Mouse (Mus musculus) spleen, embryonic (tissue): Measurements from ENCODE around the gene Fau.

ENCODE experiments used
- CTCF ChIA-PET: fragments of 350-600 bp; sonication (Branson Sonifier 250); formaldehyde crosslinking; loops from one replicate; lab custom pipeline; 2022; lab: Charles Lee

Fau gene

GRCm38 (mm10) chr19:6068951-6069350, 11.3 kb downstream of the Fau start:
- CTCF ChIA-PET: interaction anchor here (0.7 kb wide), 1 partner anchor 9 kb away, joined by 10 read pairs; no protein-coding TSS in a partner anchor

DNA sequence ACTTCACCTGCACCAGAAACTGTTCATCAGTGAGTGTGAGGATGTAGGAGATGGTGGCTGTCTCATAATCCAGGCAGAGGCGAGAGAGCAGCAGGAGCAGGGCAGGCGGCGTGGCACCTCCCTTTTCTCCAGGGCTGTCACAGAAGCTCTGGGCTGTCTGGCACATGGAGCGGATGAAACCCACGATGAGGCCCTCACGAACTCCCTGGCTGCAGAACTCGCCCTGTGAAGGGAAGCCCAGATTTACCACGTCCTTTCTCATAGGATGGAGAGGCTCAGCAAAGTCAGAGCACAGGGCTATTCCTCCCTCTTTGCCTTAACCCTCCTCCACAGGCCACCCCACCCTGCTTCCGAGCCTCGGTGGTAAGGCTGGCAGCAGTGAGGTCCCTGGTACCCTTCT, 12.2 kb downstream of the Fau start:
- CTCF ChIA-PET: interaction anchor here (0.6 kb wide), 1 partner anchor 485 kb away, joined by 4 read pairs; no protein-coding TSS in a partner anchor

- CTCF ChIA-PET: no interaction called here
These were observed 13.1 kb downstream of the Fau start for GRCm38 (mm10) chr19:6070571-6071250.

GRCm38 (mm10) chr19:6071261-6071660, 13.6 kb downstream of the Fau start:
- CTCF ChIA-PET: no interaction called here

DNA sequence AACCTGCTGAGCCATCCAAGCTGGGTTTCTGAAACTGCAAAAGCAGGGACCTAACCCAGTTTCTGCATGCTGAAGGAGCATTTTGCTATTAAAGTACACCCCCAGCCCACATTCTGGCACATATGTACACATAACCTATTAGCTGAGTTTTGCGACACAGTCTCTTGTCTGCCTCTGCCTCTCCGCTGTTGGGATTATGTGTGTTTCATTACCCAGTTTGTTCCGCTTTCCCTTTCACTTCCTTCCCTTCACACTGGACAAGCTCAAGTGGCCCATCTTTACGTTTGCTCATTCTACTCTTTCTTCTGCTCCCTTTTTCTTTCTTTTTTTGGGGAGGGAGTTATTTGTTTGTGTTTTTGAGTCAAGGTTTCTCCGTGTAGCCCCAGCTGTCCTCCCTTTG, 16.2 kb downstream of the Fau start:
- CTCF ChIA-PET: interaction anchor here (0.6 kb wide), 1 partner anchor 29 kb away, joined by 3 read pairs; no protein-coding TSS in a partner anchor

DNA sequence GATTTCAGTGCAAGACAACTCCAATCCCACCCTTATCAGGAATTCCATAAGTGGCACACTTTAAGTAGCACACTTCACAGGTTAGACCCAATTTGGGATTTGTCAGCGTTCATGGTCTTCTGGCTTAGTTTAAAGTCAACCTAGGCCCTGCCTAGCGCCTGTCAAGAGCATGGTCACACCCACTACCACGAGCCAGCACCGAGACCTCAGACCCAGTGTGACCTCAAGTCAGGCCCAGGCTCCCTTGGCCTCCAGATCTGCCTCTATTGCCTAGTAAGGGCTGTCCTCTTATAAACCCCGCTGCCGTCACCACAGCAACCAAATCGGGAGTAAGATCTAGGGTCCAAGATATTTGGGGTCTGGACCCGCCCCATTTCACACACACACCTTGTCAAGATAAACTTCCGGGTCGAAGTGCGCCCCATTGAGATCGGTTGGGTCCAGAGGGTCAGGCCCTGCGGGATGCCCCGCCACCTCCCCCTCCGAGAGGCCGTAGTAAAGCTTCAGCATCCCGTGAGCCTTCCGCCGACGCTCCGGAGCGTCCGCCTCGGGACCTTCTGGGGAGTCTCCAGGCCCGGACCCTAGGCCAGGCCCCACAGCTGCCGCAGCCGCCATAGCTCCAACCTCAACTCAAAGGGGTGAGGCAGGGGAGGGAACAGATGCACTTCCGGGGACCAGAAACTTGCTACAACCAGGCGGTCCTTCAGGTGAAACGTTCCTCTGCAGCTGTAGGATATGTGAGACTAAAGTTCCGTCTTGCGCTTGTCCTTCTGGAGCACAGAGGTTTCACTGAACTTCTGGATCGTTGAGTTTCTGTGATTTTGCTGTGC, 19.1 kb downstream of the Fau start, which contains the start of gene Vps51:
Gene Vps51 (minus strand): TSS at position 668 of the 830 bp plus-strand sequence.
- CTCF ChIA-PET: no interaction called here

DNA sequence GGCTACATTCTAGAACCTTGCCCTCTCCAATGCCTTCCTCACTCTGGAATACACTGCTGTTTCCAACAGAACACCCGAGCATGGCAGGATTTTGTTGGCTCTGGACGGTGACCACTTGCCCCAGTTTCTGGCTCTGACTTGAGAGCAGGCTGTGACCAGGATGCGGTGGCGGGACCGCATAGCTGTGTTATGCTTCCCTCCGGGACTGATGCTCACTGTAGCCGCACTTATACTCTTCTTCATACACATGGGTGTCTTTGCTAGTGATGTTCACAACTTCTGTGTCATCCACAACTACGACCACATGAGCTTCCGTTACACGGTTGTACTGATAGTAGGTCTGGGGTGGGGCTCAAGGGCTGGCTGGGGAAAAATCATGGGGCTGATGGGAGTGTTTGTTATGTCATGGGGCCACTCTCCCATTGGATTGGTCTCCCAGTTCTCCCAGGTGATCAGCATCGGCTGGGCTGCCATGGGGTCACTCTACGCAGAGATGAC, 22.4 kb downstream of the Fau start, which contains the start of gene Tmem262:
Gene Tmem262 (plus strand): TSS at position 51 of the 498 bp plus-strand sequence.
- CTCF ChIA-PET: no interaction called here

GRCm38 (mm10) chr19:6082156-6082555, 24.5 kb downstream of the Fau start, which contains the start of gene Gm28374:
Gm28374 (minus strand) TSS chr19:6082256.
- CTCF ChIA-PET: no interaction called here

GRCm38 (mm10) chr19:6084478-6085248, 27.0 kb downstream of the Fau start, which contains the start of the genes Zfpl1 and Cdca5:
Zfpl1 (minus strand) TSS chr19:6084956.
Cdca5 (plus strand) TSS chr19:6084983.
- CTCF ChIA-PET: interaction anchor here (1.1 kb wide), 1 partner anchor 43 kb away, joined by 3 read pairs; the partner anchor contains the start of gene Snx15

DNA sequence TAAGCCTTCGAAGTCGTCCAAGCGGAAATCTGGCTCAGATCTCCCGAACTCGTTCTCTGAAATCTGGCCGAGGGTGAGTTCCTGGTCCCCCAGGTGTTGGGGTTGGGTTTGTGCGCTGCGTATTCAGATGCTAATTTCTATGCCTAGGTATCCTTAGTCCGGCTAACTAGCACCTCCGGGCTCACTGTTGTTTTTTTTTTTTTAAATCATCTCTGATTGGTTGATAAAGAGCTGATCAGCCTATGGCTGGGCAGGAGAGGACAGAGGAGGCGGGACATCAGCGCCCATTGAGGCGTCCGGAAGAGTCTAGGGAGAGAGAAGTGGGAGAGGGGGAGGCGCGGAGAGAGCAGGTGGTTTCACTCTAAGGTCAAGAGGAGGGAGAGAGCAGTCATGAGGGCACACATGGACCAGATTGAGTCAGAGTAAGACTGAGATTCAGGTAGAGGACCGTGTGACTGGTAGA, 27.8 kb downstream of the Fau start:
- CTCF ChIA-PET: interaction anchor here (1.1 kb wide), 1 partner anchor 42 kb away, joined by 3 read pairs; the partner anchor contains the start of gene Snx15

DNA sequence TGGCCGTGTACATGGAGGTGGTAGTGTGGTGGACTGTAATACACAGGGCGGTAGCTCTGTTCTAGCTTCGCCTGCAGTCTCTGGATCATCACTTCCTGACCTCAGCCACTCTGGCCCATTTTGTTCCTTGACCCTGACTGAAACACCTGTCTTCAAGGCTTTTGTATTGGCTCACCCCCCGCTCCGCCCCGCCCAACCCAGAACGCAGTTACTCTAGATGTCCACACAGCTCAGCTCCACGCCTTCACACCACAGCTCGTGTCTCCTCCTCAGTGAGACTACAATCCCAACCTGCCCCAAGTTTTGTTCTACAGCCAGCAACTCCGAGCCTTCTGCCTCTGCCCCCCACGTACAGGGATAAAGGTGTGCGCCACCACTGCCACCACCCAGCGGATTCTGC, 31.2 kb downstream of the Fau start:
- CTCF ChIA-PET: no interaction called here

GRCm38 (mm10) chr19:6094119-6094518, 36.5 kb downstream of the Fau start, which contains the start of gene AC131692.1:
AC131692.1 (plus strand) TSS chr19:6094419.
- CTCF ChIA-PET: no interaction called here

DNA sequence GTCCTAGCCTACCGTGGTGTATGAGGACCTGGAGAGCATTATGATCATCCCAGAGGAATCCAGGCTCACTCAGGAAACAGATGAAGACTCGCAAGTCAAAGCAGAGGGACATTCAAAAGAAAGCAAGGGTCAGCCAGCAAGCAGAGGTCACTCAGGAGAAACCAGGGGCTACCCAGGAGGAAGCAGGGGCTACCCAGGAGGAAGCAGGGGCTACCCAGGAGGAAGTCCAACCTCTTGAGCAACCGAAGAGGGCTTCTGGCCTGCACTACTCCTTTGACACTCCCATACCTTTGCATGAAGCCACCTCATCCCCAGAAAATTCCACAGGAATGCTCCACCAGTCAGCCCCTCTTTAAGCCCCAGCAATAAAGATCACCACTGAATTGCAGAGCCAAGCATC, 40.2 kb downstream of the Fau start:
- CTCF ChIA-PET: interaction anchor here (0.6 to 0.7 kb wide), 3 partner anchors 11 to 32 kb away, joined by 3 to 14 read pairs (median 7); no protein-coding TSS in a partner anchor

GRCm38 (mm10) chr19:6101186-6101585, 43.5 kb downstream of the Fau start:
- CTCF ChIA-PET: no interaction called here

DNA sequence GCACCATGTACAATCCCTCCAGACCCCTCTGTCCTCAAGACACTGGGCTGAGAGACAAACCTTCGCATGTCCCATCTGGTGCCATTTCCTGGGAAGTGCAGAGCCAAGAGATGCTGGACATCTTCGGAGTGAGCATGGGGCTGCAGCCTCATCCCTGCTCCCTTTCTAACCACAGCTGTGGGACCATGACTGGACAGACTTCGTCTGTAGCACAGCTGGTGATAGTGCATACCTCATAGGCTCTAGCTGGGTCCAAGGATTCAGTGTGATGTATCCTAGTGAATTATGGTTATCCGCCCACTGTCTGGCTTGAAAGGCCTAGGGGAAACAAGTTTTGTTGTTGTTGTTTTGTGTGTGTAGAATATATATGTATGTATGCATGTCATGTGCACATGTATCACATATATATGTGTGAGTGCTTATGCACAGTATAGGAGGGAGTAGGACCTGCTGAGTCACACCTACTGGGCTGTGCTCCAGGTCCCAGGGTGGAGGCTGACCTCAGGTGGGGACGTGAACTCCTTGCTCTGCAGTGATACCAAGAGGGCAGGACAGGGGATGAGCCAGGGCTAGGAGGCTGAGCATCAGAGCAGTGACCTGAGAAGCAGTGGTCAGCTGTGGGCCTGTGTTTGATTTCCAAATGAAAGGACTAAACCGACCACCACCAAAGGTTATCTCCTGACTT, 44.7 kb downstream of the Fau start:
- CTCF ChIA-PET: no interaction called here

GRCm38 (mm10) chr19:6104476-6104875, 46.8 kb downstream of the Fau start:
- CTCF ChIA-PET: no interaction called here

GRCm38 (mm10) chr19:6105586-6105985, 47.9 kb downstream of the Fau start, which contains the start of gene Naaladl1:
Naaladl1 (plus strand) TSS chr19:6105782.
- CTCF ChIA-PET: no interaction called here
